Mouse (Mus musculus): Measurements from ENCODE around the gene Fgf15. TPM values are rescaled to one million over a fixed set of nuclear protein-coding genes. Genes with fewer than 3 reads are reported as not detected.
"Not testable (repeated sequence)": the region's sequence is repeated elsewhere in the genome, so short reads cannot be mapped to it uniquely, and the experiment has no call there.

The Fgf15 gene
- polyA plus RNA-seq, 1 experiment from 2014 or later, result 68.2 TPM

DNA sequence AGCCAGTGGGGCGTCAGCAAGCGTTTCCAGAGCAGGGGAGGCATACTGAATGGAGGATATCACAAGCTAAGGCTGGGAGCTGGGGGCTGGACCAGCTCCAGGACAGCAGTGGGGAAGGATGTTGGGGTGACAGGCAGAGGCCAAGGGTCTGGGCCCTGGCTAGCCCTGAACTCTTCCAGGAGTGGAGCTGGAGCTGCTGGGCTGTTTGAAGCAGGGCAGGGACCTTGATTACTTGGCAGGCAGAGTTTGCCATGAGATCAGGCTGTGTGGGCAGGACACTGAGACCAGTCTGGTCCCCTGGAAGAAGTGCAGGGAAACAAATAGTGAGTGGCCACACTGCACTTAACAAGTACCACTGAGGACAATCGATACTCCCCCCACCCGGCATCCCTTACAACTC lies 22.1 kb upstream of the Fgf15 start:
- Histone ChIP-seq H3K9ac (ENCODE audit: low read depth, low read length) (no peak overlapping the region), H3K4me1 (replicated peaks; ENCODE audit: control insufficient read depth, insufficient read depth, low read length) (no peaks in the 10 kb centered on the region), H3K27ac (ENCODE audit: low read depth, low read length) (no peak overlapping the region), H3K27me3 (ENCODE audit: control insufficient read depth, insufficient read depth, low read length) (no peaks in the 10 kb centered on the region), H3K36me3 (ENCODE audit: control insufficient read depth, insufficient read depth, low read length) (no peaks in the 10 kb centered on the region), H3K4me2 (replicated peaks; ENCODE audit: low read depth, low read length) (no peak overlapping the region), H3K4me3 (ENCODE audit: low read depth, low read length) (no peak overlapping the region), H3K9me3 (ENCODE audit: control insufficient read depth, low read length) (no peaks in the 10 kb centered on the region)
- WGBS, result 77% methylated on average over 4 of the region's 4 CpGs
- DNase-seq (ENCODE audit: low spot score) (no peak), ATAC-seq (ENCODE audit: low FRiP score) (no peak)

DNA sequence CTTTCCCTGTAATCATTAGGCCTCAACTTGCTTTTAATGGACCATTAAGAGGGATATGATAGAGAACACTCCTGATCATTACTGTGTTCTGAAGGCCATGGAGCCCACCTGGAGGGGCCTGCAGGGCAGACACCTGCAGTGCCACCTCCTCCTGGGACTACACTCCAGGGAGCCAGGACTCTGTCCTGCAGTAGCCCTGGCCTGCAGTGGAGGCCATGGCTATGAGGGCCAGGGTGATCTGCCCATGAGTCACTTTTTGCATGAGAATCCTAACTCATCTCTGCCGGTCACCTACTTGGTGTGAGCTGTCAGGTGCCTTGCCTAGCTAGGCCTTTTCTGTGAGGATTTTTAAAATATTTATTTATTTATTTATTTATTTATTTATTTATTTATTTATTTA lies 17.9 kb upstream of the Fgf15 start:
- H3K9me3 ChIP-seq (ENCODE audit: control insufficient read depth, low read length), result no peaks in the 10 kb centered on the region
- WGBS, result 88% methylated on average over 1 of the region's 1 CpGs
- no peak overlapping the region for H3K4me3 ChIP-seq (ENCODE audit: low read depth, low read length)
- DNase-seq (ENCODE audit: low spot score) (no peak), ATAC-seq (ENCODE audit: low FRiP score) (no peak)
- no peaks in the 10 kb centered on the region for H3K27me3 ChIP-seq (ENCODE audit: control insufficient read depth, insufficient read depth, low read length)
- no peak overlapping the region for H3K9ac ChIP-seq (ENCODE audit: low read depth, low read length)
- no peak overlapping the region for H3K27ac ChIP-seq (ENCODE audit: low read depth, low read length)
- H3K36me3 ChIP-seq (ENCODE audit: control insufficient read depth, insufficient read depth, low read length), result no peaks in the 10 kb centered on the region
- H3K4me2 ChIP-seq (replicated peaks; ENCODE audit: low read depth, low read length), result no peak overlapping the region
- H3K4me1 ChIP-seq (replicated peaks; ENCODE audit: control insufficient read depth, insufficient read depth, low read length), result no peaks in the 10 kb centered on the region

DNA sequence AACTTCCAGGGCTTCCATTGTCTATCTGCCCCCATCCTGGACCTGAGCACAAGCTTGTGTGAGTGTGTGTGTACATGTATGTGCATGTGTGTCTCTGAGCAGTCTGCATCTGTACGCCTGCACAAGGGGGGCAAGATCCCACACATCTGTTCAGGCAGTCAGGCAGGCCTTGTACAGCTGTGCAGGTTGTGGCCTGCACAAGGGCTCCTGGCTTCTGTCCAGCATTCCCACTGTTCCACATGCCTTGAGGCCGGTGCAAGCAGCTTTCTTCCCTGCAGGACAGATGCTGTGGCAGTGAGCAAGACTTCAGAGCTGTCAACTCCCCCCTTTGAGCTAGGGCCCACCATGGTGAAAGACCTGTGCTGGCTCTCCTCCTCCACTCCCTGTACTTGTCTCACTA lies 13.2 kb upstream of the Fgf15 start:
- Histone ChIP-seq H3K9ac (ENCODE audit: low read depth, low read length) (no peak overlapping the region), H3K4me1 (replicated peaks; ENCODE audit: control insufficient read depth, insufficient read depth, low read length) (no peaks in the 10 kb centered on the region), H3K27ac (ENCODE audit: low read depth, low read length) (no peak overlapping the region), H3K4me3 (ENCODE audit: low read depth, low read length) (no peak overlapping the region), H3K36me3 (ENCODE audit: control insufficient read depth, insufficient read depth, low read length) (no peaks in the 10 kb centered on the region), H3K4me2 (replicated peaks; ENCODE audit: low read depth, low read length) (no peak overlapping the region), H3K27me3 (ENCODE audit: control insufficient read depth, insufficient read depth, low read length) (no peaks in the 10 kb centered on the region), H3K9me3 (ENCODE audit: control insufficient read depth, low read length) (no peaks in the 10 kb centered on the region)
- ATAC-seq (ENCODE audit: low FRiP score) (no peak), DNase-seq (ENCODE audit: low spot score) (no peak)
- WGBS, result 57% methylated on average over 2 of the region's 2 CpGs

DNA sequence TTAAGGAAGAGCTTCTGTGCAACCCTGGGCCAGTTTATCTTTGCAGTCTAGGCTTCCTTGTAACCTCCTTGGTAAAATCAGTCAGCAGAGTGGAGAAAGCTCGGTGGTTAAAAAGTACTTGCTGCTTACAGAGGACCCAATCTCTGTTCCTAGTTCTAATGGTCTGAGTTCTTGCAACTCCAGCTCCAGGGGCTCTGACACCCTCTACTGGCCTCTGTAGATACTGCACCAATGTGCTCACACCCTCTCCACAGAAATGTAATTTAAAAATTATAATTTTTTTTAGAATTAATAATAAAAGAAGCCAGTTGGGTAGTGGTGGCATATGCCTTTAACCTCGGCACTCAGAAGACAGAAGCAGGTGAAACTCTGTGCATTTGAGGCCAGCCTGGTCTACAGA lies 8.7 kb upstream of the Fgf15 start:
- 86% methylated on average over 2 of the region's 2 CpGs for WGBS
- no peaks in the 10 kb centered on the region for H3K9me3 ChIP-seq (ENCODE audit: control insufficient read depth, low read length)

DNA sequence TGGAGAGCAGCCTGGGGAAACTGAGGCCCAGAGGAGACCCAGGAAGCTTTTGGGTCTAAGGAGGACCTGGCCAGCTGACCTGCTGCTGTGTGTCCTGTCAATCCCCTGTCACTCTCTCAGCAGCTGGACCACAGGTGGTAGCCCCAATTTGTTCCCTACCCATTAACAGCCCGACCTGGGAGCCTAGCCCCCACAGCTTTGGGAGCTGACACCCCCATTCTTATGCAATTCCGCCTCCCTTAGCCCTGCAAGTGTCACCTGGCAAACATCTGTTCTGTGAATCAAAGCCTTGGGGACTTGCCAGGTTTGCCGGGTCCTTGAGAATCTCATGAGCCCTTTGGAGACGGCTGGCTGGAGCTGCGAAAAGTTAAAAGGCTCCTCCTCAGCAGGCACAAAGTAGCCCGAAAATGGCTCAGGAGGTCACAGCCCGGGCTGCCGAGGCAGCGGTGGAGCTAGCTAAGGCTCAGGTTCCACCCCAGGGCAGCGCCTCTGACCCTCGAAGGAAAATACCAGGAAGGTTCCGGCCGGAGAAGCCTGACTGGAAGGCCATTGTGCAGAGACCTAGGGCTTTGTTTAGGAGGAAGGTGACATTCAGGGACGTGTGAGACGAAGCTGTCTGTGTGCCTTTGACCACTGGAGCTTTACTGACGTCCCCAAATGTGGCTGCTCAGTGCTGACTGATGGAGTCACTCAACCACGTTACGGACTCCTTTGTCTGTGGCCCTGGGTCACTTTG lies 7.6 kb upstream of the Fgf15 start:
- Histone ChIP-seq H3K9ac (ENCODE audit: low read depth, low read length) (no peak overlapping the region), H3K27me3 (ENCODE audit: control insufficient read depth, insufficient read depth, low read length) (no peaks in the 10 kb centered on the region), H3K4me3 (ENCODE audit: low read depth, low read length) (no peak overlapping the region), H3K4me2 (replicated peaks; ENCODE audit: low read depth, low read length) (no peak overlapping the region), H3K27ac (ENCODE audit: low read depth, low read length) (no peak overlapping the region), H3K4me1 (replicated peaks; ENCODE audit: control insufficient read depth, insufficient read depth, low read length) (no peaks in the 10 kb centered on the region; the same call in 1 of the 2 replicates), H3K36me3 (ENCODE audit: control insufficient read depth, insufficient read depth, low read length) (no peaks in the 10 kb centered on the region), H3K9me3 (ENCODE audit: control insufficient read depth, low read length) (no peaks in the 10 kb centered on the region)
- ATAC-seq (ENCODE audit: low FRiP score), result no peak
- WGBS, result 3% methylated on average over 18 of the region's 18 CpGs
- peak; percentile 19 for DNase-seq (ENCODE audit: low spot score)

More for the DNA sequence above, 8.7 kb upstream of the Fgf15 start:
- no peak overlapping the region for H3K9ac ChIP-seq (ENCODE audit: low read depth, low read length)
- DNase-seq (ENCODE audit: low spot score), result no peak
- no peaks in the 10 kb centered on the region for H3K27me3 ChIP-seq (ENCODE audit: control insufficient read depth, insufficient read depth, low read length)
- H3K4me1 ChIP-seq (replicated peaks; ENCODE audit: control insufficient read depth, insufficient read depth, low read length), result no peaks in the 10 kb centered on the region; the same call in 1 of the 2 replicates
- H3K4me2 ChIP-seq (replicated peaks; ENCODE audit: low read depth, low read length), result no peak overlapping the region
- H3K27ac ChIP-seq (ENCODE audit: low read depth, low read length), result no peak overlapping the region
- H3K4me3 ChIP-seq (ENCODE audit: low read depth, low read length), result no peak overlapping the region
- no peaks in the 10 kb centered on the region for H3K36me3 ChIP-seq (ENCODE audit: control insufficient read depth, insufficient read depth, low read length)
- no peak for ATAC-seq (ENCODE audit: low FRiP score)

DNA sequence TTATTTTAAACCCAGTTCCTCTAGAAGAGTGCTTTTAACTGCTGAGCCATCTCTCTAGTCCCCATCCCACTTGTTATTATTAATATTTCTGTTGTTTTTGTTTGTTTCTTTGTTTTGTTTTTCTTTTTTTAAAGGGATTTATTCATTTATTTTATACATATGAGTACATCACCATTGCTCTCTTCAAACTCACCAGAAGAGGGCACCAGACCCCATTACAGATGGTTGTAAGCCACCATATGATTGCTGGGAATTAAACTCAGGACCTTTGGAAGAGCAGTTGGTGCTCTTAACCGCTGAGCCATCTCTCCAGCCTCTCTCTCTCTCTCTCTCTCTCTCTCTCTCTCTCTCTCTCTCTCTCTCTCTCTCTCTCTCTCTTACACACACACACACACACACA lies 5.7 kb upstream of the Fgf15 start:
- not testable (repeated sequence) for H3K4me3 ChIP-seq (ENCODE audit: low read depth, low read length)

DNA sequence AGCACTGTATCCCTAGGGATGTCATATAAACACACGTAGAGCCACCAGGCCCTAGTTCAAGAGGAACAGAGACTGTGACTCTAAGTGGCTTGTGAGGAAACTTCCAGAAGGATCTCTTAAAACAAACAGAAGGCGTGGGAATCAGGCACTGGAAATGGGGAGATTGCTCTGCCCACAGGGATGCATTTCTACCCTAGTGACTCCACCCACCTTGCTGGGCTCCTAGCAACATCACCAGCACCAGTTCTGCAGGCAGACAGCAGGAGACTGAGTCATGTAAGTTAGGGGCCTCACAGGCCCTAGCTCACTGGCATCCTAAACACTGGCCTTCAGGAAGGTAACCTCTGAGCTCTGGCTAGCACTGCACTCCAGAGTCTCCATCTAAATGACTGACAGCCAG lies 4.5 kb upstream of the Fgf15 start:
- Histone ChIP-seq H3K9me3 (ENCODE audit: control insufficient read depth, low read length) (no peaks in the 10 kb centered on the region), H3K4me2 (replicated peaks; ENCODE audit: low read depth, low read length) (no peak overlapping the region), H3K36me3 (ENCODE audit: control insufficient read depth, insufficient read depth, low read length) (no peaks in the 10 kb centered on the region), H3K27ac (ENCODE audit: low read depth, low read length) (no peak overlapping the region), H3K27me3 (ENCODE audit: control insufficient read depth, insufficient read depth, low read length) (peaks cover 17% of the 10 kb centered on the region), H3K9ac (ENCODE audit: low read depth, low read length) (no peak overlapping the region), H3K4me1 (replicated peaks; ENCODE audit: control insufficient read depth, insufficient read depth, low read length) (peaks cover 2% of the 10 kb centered on the region; the same call in 1 of the 2 replicates), H3K4me3 (ENCODE audit: low read depth, low read length) (no peak overlapping the region)
- no peak for ATAC-seq (ENCODE audit: low FRiP score)
- DNase-seq (ENCODE audit: low spot score), result no peak
- WGBS, result 81% methylated on average over 2 of the region's 2 CpGs

More for the DNA sequence above, 5.7 kb upstream of the Fgf15 start:
- H3K27me3 ChIP-seq (ENCODE audit: control insufficient read depth, insufficient read depth, low read length); H3K27ac ChIP-seq (ENCODE audit: low read depth, low read length); H3K4me1 ChIP-seq (replicated peaks; ENCODE audit: control insufficient read depth, insufficient read depth, low read length); H3K9ac ChIP-seq (ENCODE audit: low read depth, low read length); ATAC-seq (ENCODE audit: low FRiP score); H3K9me3 ChIP-seq (ENCODE audit: control insufficient read depth, low read length); H3K36me3 ChIP-seq (ENCODE audit: control insufficient read depth, insufficient read depth, low read length); H3K4me2 ChIP-seq (replicated peaks; ENCODE audit: low read depth, low read length); DNase-seq (ENCODE audit: low spot score): not testable (repeated sequence)
- WGBS, result 83% methylated on average over 1 of the region's 1 CpGs

DNA sequence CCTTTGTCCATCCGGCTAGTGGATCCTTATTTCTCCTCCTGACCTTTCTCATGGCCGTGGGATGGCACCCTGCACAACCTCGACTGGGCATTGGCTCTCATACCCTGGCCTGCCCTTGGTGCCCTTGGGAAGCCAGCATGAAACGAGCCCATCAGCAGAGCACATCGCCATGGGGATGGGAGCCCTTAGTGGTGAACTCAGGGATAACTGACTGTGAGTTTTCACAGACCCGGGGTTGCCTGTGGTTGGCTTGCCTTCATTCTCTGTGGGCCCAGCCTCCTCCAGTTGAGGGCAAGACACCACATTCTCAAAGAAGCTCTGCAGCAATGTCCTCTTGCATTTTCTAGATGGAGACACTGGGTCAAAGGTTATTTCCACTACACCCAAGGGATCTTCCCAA lies 4.0 kb upstream of the Fgf15 start:
- no peak overlapping the region for H3K4me2 ChIP-seq (replicated peaks; ENCODE audit: low read depth, low read length)
- H3K27ac ChIP-seq (ENCODE audit: low read depth, low read length), result no peak overlapping the region
- H3K4me3 ChIP-seq (ENCODE audit: low read depth, low read length), result no peak overlapping the region
- H3K4me1 ChIP-seq (replicated peaks; ENCODE audit: control insufficient read depth, insufficient read depth, low read length), result peaks cover 4% of the 10 kb centered on the region; the same call in 1 of the 2 replicates
- 44% methylated on average over 6 of the region's 6 CpGs for WGBS
- no peak overlapping the region for H3K9ac ChIP-seq (ENCODE audit: low read depth, low read length)
- ATAC-seq (ENCODE audit: low FRiP score), result no peak
- DNase-seq (ENCODE audit: low spot score), result no peak
- no peaks in the 10 kb centered on the region for H3K36me3 ChIP-seq (ENCODE audit: control insufficient read depth, insufficient read depth, low read length)
- H3K27me3 ChIP-seq (ENCODE audit: control insufficient read depth, insufficient read depth, low read length), result peaks cover 19% of the 10 kb centered on the region
- no peaks in the 10 kb centered on the region for H3K9me3 ChIP-seq (ENCODE audit: control insufficient read depth, low read length)

DNA sequence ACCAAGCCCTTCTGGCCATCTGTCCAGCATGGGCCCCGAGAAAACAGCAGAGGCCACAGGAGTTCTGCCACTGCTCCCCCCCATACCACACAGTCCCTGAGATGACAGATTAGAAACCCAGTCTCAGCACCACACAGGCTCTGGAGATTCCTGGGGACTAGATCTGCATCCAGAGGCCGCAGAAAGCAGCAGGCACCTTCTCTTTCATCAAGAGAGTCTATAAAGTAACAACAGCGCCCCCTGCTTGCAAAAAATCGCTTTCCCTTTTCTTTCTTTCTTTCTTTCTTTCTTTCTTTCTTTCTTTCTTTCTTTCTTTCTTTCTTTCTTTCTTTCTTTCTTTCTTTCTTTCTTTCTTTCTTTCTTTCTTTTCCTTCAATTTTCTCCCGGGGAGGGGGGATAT lies 2.1 kb upstream of the Fgf15 start:
- no peaks in the 10 kb centered on the region for H3K9me3 ChIP-seq (ENCODE audit: control insufficient read depth, low read length)
- no peak overlapping the region for H3K4me2 ChIP-seq (replicated peaks; ENCODE audit: low read depth, low read length)
- DNase-seq (ENCODE audit: low spot score) (peak; percentile 76), ATAC-seq (ENCODE audit: low FRiP score) (no peak)
- no peak overlapping the region for H3K4me3 ChIP-seq (ENCODE audit: low read depth, low read length)
- no peak overlapping the region for H3K27ac ChIP-seq (ENCODE audit: low read depth, low read length)
- H3K36me3 ChIP-seq (ENCODE audit: control insufficient read depth, insufficient read depth, low read length), result no peaks in the 10 kb centered on the region
- H3K4me1 ChIP-seq (replicated peaks; ENCODE audit: control insufficient read depth, insufficient read depth, low read length), result peaks cover 4% of the 10 kb centered on the region; the same call in 1 of the 2 replicates
- 3% methylated on average over 5 of the region's 5 CpGs for WGBS
- peak overlapping the region; percentile 44; the same call in 1 of the 2 replicates for H3K9ac ChIP-seq (ENCODE audit: low read depth, low read length)
- H3K27me3 ChIP-seq (ENCODE audit: control insufficient read depth, insufficient read depth, low read length), result peaks cover 22% of the 10 kb centered on the region
